Mouse (Mus musculus) midbrain, embryonic 12.5 days (tissue): ENCODE results near the gene BC100530. TPM values are rescaled to one million over a fixed set of nuclear protein-coding genes. Genes with fewer than 3 reads are reported as not detected.
"Not testable (repeated sequence)": the region's sequence is repeated elsewhere in the genome, so short reads cannot be mapped to it uniquely, and the experiment has no call there.

Experiments used
- ATAC-seq: fragments of 200-750 bp; cut with Nextera tagmentation; 2 replicates; pipeline ENCODE4 v1.8.0; 2017; ENCODE audit warnings: low read depth, moderate TSS enrichment, moderate library complexity; ENCODE audit not compliant: low FRiP score
- H3K27ac ChIP-seq: fragments of 300-500 bp; sonication (generic); replicated peaks from 2 replicates; pipeline ENCODE4 v1.5.1; 2016; ENCODE audit warnings: mild to moderate bottlenecking
- H3K27me3 ChIP-seq: fragments of 300-500 bp; sonication (generic); 2 replicates; pipeline ENCODE4 v1.6.1; 2016; ENCODE audit warnings: mild to moderate bottlenecking
- H3K36me3 ChIP-seq: fragments of 300-500 bp; sonication (generic); 2 replicates; pipeline ENCODE4 v1.6.1; 2016
- H3K4me1 ChIP-seq: fragments of 300-500 bp; sonication (generic); 2 replicates; pipeline ENCODE4 v1.6.1; 2016
- H3K4me2 ChIP-seq: fragments of 300-500 bp; sonication (generic); replicated peaks from 2 replicates; pipeline ENCODE4 v1.6.1; 2016; ENCODE audit warnings: mild to moderate bottlenecking, moderate library complexity
- H3K4me3 ChIP-seq: fragments of 300-500 bp; sonication (generic); 2 replicates; pipeline ENCODE4 v1.5.1; 2016; ENCODE audit warnings: mild to moderate bottlenecking
- H3K9ac ChIP-seq: fragments of 300-500 bp; sonication (generic); replicated peaks from 2 replicates; pipeline ENCODE4 v1.6.1; 2016; ENCODE audit warnings: mild to moderate bottlenecking, moderate library complexity
- H3K9me3 ChIP-seq: fragments of 300-500 bp; sonication (generic); 2 replicates; pipeline ENCODE4 v1.6.1; 2016; ENCODE audit warnings: mild to moderate bottlenecking
- WGBS: fragments of 180-500 bp; shearing (Covaris S2); methylation state at CpG from one replicate; pipeline ENCODE4 v1.1.7; 2016; 5-methylcytosine and 5-hydroxymethylcytosine counted together
- polyA plus RNA-seq: library from polyadenylated mRNA; unstranded; fragments of >200 nt; fragmentation: Nextera tagmentation; extraction: Ambion mirVana; gene quantifications from 2 replicates; pipeline ENCODE4 v1.2.1, GENCODE M21; 2016

BC100530 gene
- polyA plus RNA-seq = 2.4 and 3.8 TPM in 2 replicates

- not testable (repeated sequence) for H3K9ac ChIP-seq, H3K36me3 ChIP-seq, H3K4me1 ChIP-seq, H3K9me3 ChIP-seq, H3K4me2 ChIP-seq, H3K27me3 ChIP-seq, H3K4me3 ChIP-seq, H3K27ac ChIP-seq, ATAC-seq
- WGBS = 91% methylated on average over 3 of the region's 3 CpGs
Measured at GRCm38 (mm10) chr16:36367648-36368047, at the start of gene BC100530. BC100530 (minus strand) TSS chr16:36367748.

- no peaks in the 10 kb centered on the region for H3K27me3 ChIP-seq
- no peak for ATAC-seq
- no peaks in the 10 kb centered on the region for H3K4me1 ChIP-seq
- no peak within 1 kb of the TSS for H3K4me3 ChIP-seq
- H3K4me2 ChIP-seq = no peak within 1 kb of the TSS
- H3K27ac ChIP-seq = no peak within 1 kb of the TSS
- no peaks in the 10 kb centered on the region for H3K9me3 ChIP-seq
- no peaks in the 10 kb centered on the region for H3K36me3 ChIP-seq
- no peak within 1 kb of the TSS for H3K9ac ChIP-seq
Measured at GRCm38 (mm10) chr16:36408357-36408756, 40.8 kb upstream of the BC100530 start, which contains the start of gene Stfa2. Stfa2 (minus strand) TSS chr16:36408457.

- Histone ChIP-seq H3K4me3 (no peak overlapping the region), H3K4me1 (no peaks in the 10 kb centered on the region), H3K27ac (no peak overlapping the region), H3K9me3 (no peaks in the 10 kb centered on the region), H3K27me3 (no peaks in the 10 kb centered on the region), H3K9ac (no peak overlapping the region), H3K4me2 (no peak overlapping the region), H3K36me3 (no peaks in the 10 kb centered on the region)
- WGBS = 26% methylated on average over 4 of the region's 4 CpGs
- ATAC-seq = no peak
Measured at GRCm38 (mm10) chr16:36389060-36389459, 21.5 kb upstream of the BC100530 start.

- H3K9me3 ChIP-seq = no peaks in the 10 kb centered on the region
- H3K4me2 ChIP-seq = no peak overlapping the region
- H3K27me3 ChIP-seq = no peaks in the 10 kb centered on the region
- WGBS = 88% methylated on average over 2 of the region's 2 CpGs
- H3K4me1 ChIP-seq = no peaks in the 10 kb centered on the region
- no peak overlapping the region for H3K9ac ChIP-seq
- no peak overlapping the region for H3K27ac ChIP-seq
- H3K4me3 ChIP-seq = no peak overlapping the region
- H3K36me3 ChIP-seq = no peaks in the 10 kb centered on the region
- no peak for ATAC-seq
Measured at GRCm38 (mm10) chr16:36337171-36337570, 30.4 kb downstream of the BC100530 start.

- Histone ChIP-seq H3K4me1 (no peaks in the 10 kb centered on the region), H3K9ac (no peak within 1 kb of the TSS), H3K4me3 (no peak within 1 kb of the TSS), H3K4me2 (no peak within 1 kb of the TSS), H3K36me3 (no peaks in the 10 kb centered on the region), H3K27me3 (no peaks in the 10 kb centered on the region), H3K9me3 (no peaks in the 10 kb centered on the region), H3K27ac (no peak within 1 kb of the TSS)
- 80% methylated on average over 3 of the region's 3 CpGs for WGBS
- no peak for ATAC-seq
Measured at GRCm38 (mm10) chr16:36334232-36334631, 33.3 kb downstream of the BC100530 start, which contains the start of gene BC117090. BC117090 (minus strand) TSS chr16:36334332.

- H3K9ac ChIP-seq = no peak overlapping the region
- H3K9me3 ChIP-seq = no peaks in the 10 kb centered on the region
- H3K36me3 ChIP-seq = no peaks in the 10 kb centered on the region
- no peak for ATAC-seq
- H3K27ac ChIP-seq = no peak overlapping the region
- H3K4me1 ChIP-seq = no peaks in the 10 kb centered on the region
- no peak overlapping the region for H3K4me3 ChIP-seq
- no peaks in the 10 kb centered on the region for H3K27me3 ChIP-seq
- H3K4me2 ChIP-seq = no peak overlapping the region
Measured at GRCm38 (mm10) chr16:36319286-36319685, 48.3 kb downstream of the BC100530 start.

- H3K9ac ChIP-seq, ATAC-seq, H3K27ac ChIP-seq, H3K36me3 ChIP-seq, H3K27me3 ChIP-seq, H3K9me3 ChIP-seq, H3K4me2 ChIP-seq, H3K4me1 ChIP-seq, H3K4me3 ChIP-seq: not testable (repeated sequence)
- 85% methylated on average over 6 of the region's 6 CpGs for WGBS
Measured at GRCm38 (mm10) chr16:36316111-36316510, 51.4 kb downstream of the BC100530 start.

Other genes starting within 250 kb of the BC100530 start
- gene Csta1, start 236.5 kb downstream of the BC100530 start, polyA plus RNA-seq = 0.06 TPM in 1 of 2 replicates, not detected in the other
- gene Stfa2l1, start 210.9 kb downstream of the BC100530 start, polyA plus RNA-seq = not detected in 2 replicates
- 1.5 and 2.0 TPM in 2 replicates for gene Gm5483, start 183.5 kb downstream of the BC100530 start, polyA plus RNA-seq
- not detected in 2 replicates for gene Gm5416, start 157.3 kb downstream of the BC100530 start, polyA plus RNA-seq
- not detected in 2 replicates for gene 2010005H15Rik, start 146.3 kb downstream of the BC100530 start, polyA plus RNA-seq
- gene Stfa1, start 90.8 kb downstream of the BC100530 start, polyA plus RNA-seq = 1.7 and 3.2 TPM in 2 replicates
- gene BC117090, start 33.4 kb downstream of the BC100530 start, polyA plus RNA-seq = not detected in 2 replicates
- 0.76 TPM in 1 of 2 replicates, not detected in the other for gene Stfa2, start 40.7 kb upstream of the BC100530 start, polyA plus RNA-seq
- 0.52 TPM in 1 of 2 replicates, not detected in the other for gene Stfa3, start 87.6 kb upstream of the BC100530 start, polyA plus RNA-seq
- gene Casr, start 194.4 kb upstream of the BC100530 start, polyA plus RNA-seq = 0.04 TPM in 1 of 2 replicates, not detected in the other